Mouse (Mus musculus): ENCODE measurements around the gene Pak1ip1.
A peak's percentile ranks its signal among the peaks of the same experiment; 100 is the strongest.
"Not testable (repeated sequence)": the region's sequence is repeated elsewhere in the genome, so short reads cannot be mapped to it uniquely, and the experiment has no call there.

The Pak1ip1 gene

GRCm38 (mm10) chr13:41000926-41001639, at the start of gene Pak1ip1:
TSS of gene Pak1ip1 (plus strand) at chr13:41001023.
- DNase-seq, result peak; percentile 89

- no peak for DNase-seq
Measured at GRCm38 (mm10) chr13:40951386-40951976, 49.3 kb upstream of the Pak1ip1 start.

GRCm38 (mm10) chr13:40953231-40953630, 47.6 kb upstream of the Pak1ip1 start:
- DNase-seq, result no peak

GRCm38 (mm10) chr13:40955773-40956172, 45.0 kb upstream of the Pak1ip1 start:
- no peak for DNase-seq

GRCm38 (mm10) chr13:40967609-40968008, 33.2 kb upstream of the Pak1ip1 start:
- no peak for DNase-seq

- peak; percentile 10 for DNase-seq
Measured at GRCm38 (mm10) chr13:40968564-40968963, 32.3 kb upstream of the Pak1ip1 start.

GRCm38 (mm10) chr13:40969761-40970390, 30.9 kb upstream of the Pak1ip1 start:
- no peak for DNase-seq

GRCm38 (mm10) chr13:40971261-40971660, 29.6 kb upstream of the Pak1ip1 start:
- no peak for DNase-seq

- no peak for DNase-seq
Measured at GRCm38 (mm10) chr13:40971831-40972230, 29.0 kb upstream of the Pak1ip1 start.

GRCm38 (mm10) chr13:40972976-40973375, 27.8 kb upstream of the Pak1ip1 start:
- DNase-seq, result no peak

GRCm38 (mm10) chr13:40977609-40978008, 23.2 kb upstream of the Pak1ip1 start:
- DNase-seq, result peak; percentile 61

- DNase-seq, result no peak
Measured at GRCm38 (mm10) chr13:40978652-40979051, 22.2 kb upstream of the Pak1ip1 start.

- no peak for DNase-seq
Measured at GRCm38 (mm10) chr13:40979321-40979720, 21.5 kb upstream of the Pak1ip1 start.

GRCm38 (mm10) chr13:40982759-40983158, 18.1 kb upstream of the Pak1ip1 start:
- no peak for DNase-seq

- DNase-seq, result no peak
Measured at GRCm38 (mm10) chr13:40986081-40986480, 14.7 kb upstream of the Pak1ip1 start.

GRCm38 (mm10) chr13:40987608-40988303, 13.1 kb upstream of the Pak1ip1 start:
- peak; percentile 43 for DNase-seq

GRCm38 (mm10) chr13:40988418-40988817, 12.4 kb upstream of the Pak1ip1 start:
- DNase-seq, result no peak

GRCm38 (mm10) chr13:40994487-40995263, 6.1 kb upstream of the Pak1ip1 start:
- DNase-seq, result no peak

GRCm38 (mm10) chr13:40998537-40998936, 2.3 kb upstream of the Pak1ip1 start:
- DNase-seq, result not testable (repeated sequence)

GRCm38 (mm10) chr13:41000140-41000925, 490 bp upstream of the Pak1ip1 start:
- peak; percentile 25 for DNase-seq

GRCm38 (mm10) chr13:41002001-41002400, 1.2 kb downstream of the Pak1ip1 start:
- peak; percentile 57 for DNase-seq

GRCm38 (mm10) chr13:41006244-41006643, 5.4 kb downstream of the Pak1ip1 start:
- DNase-seq, result no peak

Measured in liver (tissue).